Mouse (Mus musculus): ENCODE data around the gene Efna4.

DNA sequence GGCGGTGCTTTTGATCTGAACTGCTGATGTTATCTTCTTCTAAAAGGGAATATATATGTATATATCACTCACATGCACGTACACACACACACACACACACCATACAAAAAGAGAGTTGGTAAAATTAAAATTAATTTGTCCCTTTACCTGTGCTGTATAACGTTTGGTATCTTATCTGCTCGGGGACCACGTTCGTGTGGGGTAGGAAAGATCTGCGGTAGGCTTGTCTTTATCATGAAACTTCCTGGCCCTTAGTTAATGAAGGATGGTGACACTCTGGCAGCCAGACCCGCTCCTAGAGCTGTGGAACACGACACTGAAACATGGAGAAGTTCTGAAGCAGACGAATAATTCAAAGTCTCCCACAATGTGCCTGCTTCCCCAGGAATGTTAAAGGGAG, 46.0 kb downstream of the Efna4 start:
- TF ChIP-seq CTCF (IDR thresholded peaks at IDR 0.05; ENCODE audit: control insufficient read depth, insufficient read depth, insufficient read length) (no peak), FOSL1 (IDR thresholded peaks at IDR 0.05; ENCODE audit: insufficient read depth, low read length, poor library complexity, severe bottlenecking) (no peak), USF1 (IDR thresholded peaks at IDR 0.05; ENCODE audit: low read depth) (no peak)

Measured in C2C12 (cell line).